Mouse (Mus musculus): Measurements from ENCODE around the gene 1700024P04Rik. TPM values are rescaled to one million over a fixed set of nuclear protein-coding genes. Genes with fewer than 3 reads are reported as not detected.
A peak's percentile ranks its signal among the peaks of the same experiment; 100 is the strongest.
"Not testable (repeated sequence)": the region's sequence is repeated elsewhere in the genome, so short reads cannot be mapped to it uniquely, and the experiment has no call there.

The 1700024P04Rik gene
- polyA plus RNA-seq, 1 experiment from 2014 or later, result not detected

GRCm38 (mm10) chr13:99008013-99008412, 23.6 kb upstream of the 1700024P04Rik start:
- no peak overlapping the region for H3K4me2 ChIP-seq
- no peak overlapping the region for H3K4me3 ChIP-seq
- no peaks in the 10 kb centered on the region for H3K36me3 ChIP-seq
- H3K4me1 ChIP-seq (replicated peaks), result 0 out of 2 replicates have a peak, but pooled peaks cover 5% of the 10 kb centered on the region
- WGBS, result 69% methylated on average over 5 of the region's 5 CpGs
- no peaks in the 10 kb centered on the region; the same call in none of the 2 replicates for H3K9me3 ChIP-seq (replicated peaks)
- no peak for ATAC-seq (replicated peaks; ENCODE audit: insufficient number of reproducible peaks, insufficient read depth, low FRiP score, low read depth)
- H3K27ac ChIP-seq, result no peak overlapping the region
- no peak overlapping the region for H3K9ac ChIP-seq
- no peaks in the 10 kb centered on the region for H3K27me3 ChIP-seq

GRCm38 (mm10) chr13:99006389-99007099, 22.2 kb upstream of the 1700024P04Rik start:
- H3K9me3 ChIP-seq (replicated peaks), result no peaks in the 10 kb centered on the region; the same call in none of the 2 replicates
- 0 out of 2 replicates have a peak, but pooled peaks cover 5% of the 10 kb centered on the region for H3K4me1 ChIP-seq (replicated peaks)
- 82% methylated on average over 17 of the region's 17 CpGs for WGBS
- no peak overlapping the region for H3K9ac ChIP-seq
- no peaks in the 10 kb centered on the region for H3K27me3 ChIP-seq
- no peak overlapping the region for H3K4me3 ChIP-seq
- H3K27ac ChIP-seq, result no peak overlapping the region
- H3K4me2 ChIP-seq, result no peak overlapping the region
- no peaks in the 10 kb centered on the region for H3K36me3 ChIP-seq
- no peak for ATAC-seq (replicated peaks; ENCODE audit: insufficient number of reproducible peaks, insufficient read depth, low FRiP score, low read depth)

- 91% methylated on average over 2 of the region's 2 CpGs for WGBS
- H3K4me3 ChIP-seq; H3K4me1 ChIP-seq (replicated peaks); H3K36me3 ChIP-seq; H3K9me3 ChIP-seq (replicated peaks); ATAC-seq (replicated peaks; ENCODE audit: insufficient number of reproducible peaks, insufficient read depth, low FRiP score, low read depth); H3K9ac ChIP-seq; H3K4me2 ChIP-seq; H3K27ac ChIP-seq; H3K27me3 ChIP-seq: not testable (repeated sequence)
Observed at GRCm38 (mm10) chr13:99001652-99002051, 17.3 kb upstream of the 1700024P04Rik start.

- H3K9me3 ChIP-seq (replicated peaks), result peaks cover 4% of the 10 kb centered on the region; the same call in 1 of the 2 replicates
- WGBS, result 49% methylated on average over 5 of the region's 5 CpGs
- H3K27ac ChIP-seq, result no peak overlapping the region
- ATAC-seq (replicated peaks; ENCODE audit: insufficient number of reproducible peaks, insufficient read depth, low FRiP score, low read depth), result no peak
- H3K4me3 ChIP-seq, result no peak overlapping the region
- H3K27me3 ChIP-seq, result no peaks in the 10 kb centered on the region
- H3K4me1 ChIP-seq (replicated peaks), result no peaks in the 10 kb centered on the region
- no peaks in the 10 kb centered on the region for H3K36me3 ChIP-seq
- H3K4me2 ChIP-seq, result no peak overlapping the region
- H3K9ac ChIP-seq, result no peak overlapping the region
Observed at GRCm38 (mm10) chr13:98997025-98997424, 12.7 kb upstream of the 1700024P04Rik start.

GRCm38 (mm10) chr13:98977070-98977785, 7.1 kb downstream of the 1700024P04Rik start:
- no peak overlapping the region for H3K4me2 ChIP-seq
- H3K9me3 ChIP-seq (replicated peaks), result no peaks in the 10 kb centered on the region
- WGBS, result 78% methylated on average over 4 of the region's 4 CpGs
- H3K27me3 ChIP-seq, result no peaks in the 10 kb centered on the region
- no peak overlapping the region for H3K9ac ChIP-seq
- no peak overlapping the region for H3K27ac ChIP-seq
- no peak for ATAC-seq (replicated peaks; ENCODE audit: insufficient number of reproducible peaks, insufficient read depth, low FRiP score, low read depth)
- H3K36me3 ChIP-seq, result no peaks in the 10 kb centered on the region
- H3K4me1 ChIP-seq (replicated peaks), result no peaks in the 10 kb centered on the region
- H3K4me3 ChIP-seq, result no peak overlapping the region

- not testable (repeated sequence) for H3K4me1 ChIP-seq (replicated peaks); H3K36me3 ChIP-seq; ATAC-seq (replicated peaks; ENCODE audit: insufficient number of reproducible peaks, insufficient read depth, low FRiP score, low read depth); H3K27ac ChIP-seq; H3K9ac ChIP-seq; H3K27me3 ChIP-seq; H3K4me2 ChIP-seq; H3K9me3 ChIP-seq (replicated peaks); H3K4me3 ChIP-seq
- 67% methylated on average over 3 of the region's 3 CpGs for WGBS
Observed at GRCm38 (mm10) chr13:98976022-98976421, 8.3 kb downstream of the 1700024P04Rik start.

GRCm38 (mm10) chr13:98972090-98972489, 12.3 kb downstream of the 1700024P04Rik start:
- Histone ChIP-seq H3K4me2 (no peak overlapping the region), H3K36me3 (no peaks in the 10 kb centered on the region), H3K9ac (no peak overlapping the region), H3K27ac (no peak overlapping the region), H3K4me1 (replicated peaks) (peaks cover 8% of the 10 kb centered on the region; the same call in 1 of the 2 replicates), H3K4me3 (no peak overlapping the region), H3K9me3 (replicated peaks) (no peaks in the 10 kb centered on the region), H3K27me3 (no peaks in the 10 kb centered on the region)
- no peak for ATAC-seq (replicated peaks; ENCODE audit: insufficient number of reproducible peaks, insufficient read depth, low FRiP score, low read depth)
- WGBS, result 62% methylated on average over 3 of the region's 3 CpGs

- Histone ChIP-seq H3K4me1 (replicated peaks) (peaks cover 8% of the 10 kb centered on the region; the same call in 1 of the 2 replicates), H3K4me2 (no peak overlapping the region), H3K4me3 (no peak overlapping the region), H3K9me3 (replicated peaks) (no peaks in the 10 kb centered on the region), H3K27ac (no peak overlapping the region), H3K27me3 (no peaks in the 10 kb centered on the region), H3K36me3 (no peaks in the 10 kb centered on the region), H3K9ac (no peak overlapping the region)
- ATAC-seq (replicated peaks; ENCODE audit: insufficient number of reproducible peaks, insufficient read depth, low FRiP score, low read depth), result no peak
- WGBS, result 58% methylated on average over 5 of the region's 5 CpGs
Observed at GRCm38 (mm10) chr13:98971641-98972040, 12.7 kb downstream of the 1700024P04Rik start.

GRCm38 (mm10) chr13:98968517-98968916, 15.8 kb downstream of the 1700024P04Rik start:
- no peak overlapping the region for H3K4me2 ChIP-seq
- H3K27ac ChIP-seq, result peak overlapping the region; percentile 49; the same call in 1 of the 2 replicates

GRCm38 (mm10) chr13:98967942-98968341, 16.4 kb downstream of the 1700024P04Rik start:
- Histone ChIP-seq H3K4me3 (no peak overlapping the region), H3K4me2 (no peak overlapping the region), H3K27me3 (no peaks in the 10 kb centered on the region), H3K27ac (peak overlapping the region; percentile 49; the same call in 1 of the 2 replicates), H3K9me3 (replicated peaks) (no peaks in the 10 kb centered on the region), H3K9ac (no peak overlapping the region), H3K4me1 (replicated peaks) (peaks cover 8% of the 10 kb centered on the region; the same call in 1 of the 2 replicates), H3K36me3 (no peaks in the 10 kb centered on the region)
- WGBS, result 67% methylated on average over 6 of the region's 6 CpGs
- ATAC-seq (replicated peaks; ENCODE audit: insufficient number of reproducible peaks, insufficient read depth, low FRiP score, low read depth), result no peak

More at GRCm38 (mm10) chr13:98968517-98968916, 15.8 kb downstream of the 1700024P04Rik start:
- Histone ChIP-seq H3K9ac (no peak overlapping the region), H3K36me3 (no peaks in the 10 kb centered on the region), H3K9me3 (replicated peaks) (no peaks in the 10 kb centered on the region), H3K4me3 (no peak overlapping the region), H3K4me1 (replicated peaks) (peaks cover 8% of the 10 kb centered on the region; the same call in 1 of the 2 replicates), H3K27me3 (no peaks in the 10 kb centered on the region)
- WGBS, result 58% methylated on average over 4 of the region's 4 CpGs
- ATAC-seq (replicated peaks; ENCODE audit: insufficient number of reproducible peaks, insufficient read depth, low FRiP score, low read depth), result no peak

GRCm38 (mm10) chr13:98966583-98966982, 17.8 kb downstream of the 1700024P04Rik start:
- no peaks in the 10 kb centered on the region for H3K27me3 ChIP-seq
- ATAC-seq (replicated peaks; ENCODE audit: insufficient number of reproducible peaks, insufficient read depth, low FRiP score, low read depth), result no peak
- H3K9me3 ChIP-seq (replicated peaks), result no peaks in the 10 kb centered on the region
- peaks cover 5% of the 10 kb centered on the region; the same call in 1 of the 2 replicates for H3K4me1 ChIP-seq (replicated peaks)
- H3K4me3 ChIP-seq, result no peak overlapping the region
- H3K36me3 ChIP-seq, result no peaks in the 10 kb centered on the region
- no peak overlapping the region for H3K27ac ChIP-seq
- no peak overlapping the region for H3K4me2 ChIP-seq
- WGBS, result 80% methylated on average over 5 of the region's 5 CpGs
- H3K9ac ChIP-seq, result no peak overlapping the region
